Mouse (Mus musculus) mature B cell (primary cell): ENCODE data around the gene Trir.

Source experiments
- in situ Hi-C: fragments of 300-500 bp; cut with MboI; formaldehyde crosslinking; loops from 2 replicates; pipeline ENCODE4 v1.14.3; 2019

The Trir gene

DNA sequence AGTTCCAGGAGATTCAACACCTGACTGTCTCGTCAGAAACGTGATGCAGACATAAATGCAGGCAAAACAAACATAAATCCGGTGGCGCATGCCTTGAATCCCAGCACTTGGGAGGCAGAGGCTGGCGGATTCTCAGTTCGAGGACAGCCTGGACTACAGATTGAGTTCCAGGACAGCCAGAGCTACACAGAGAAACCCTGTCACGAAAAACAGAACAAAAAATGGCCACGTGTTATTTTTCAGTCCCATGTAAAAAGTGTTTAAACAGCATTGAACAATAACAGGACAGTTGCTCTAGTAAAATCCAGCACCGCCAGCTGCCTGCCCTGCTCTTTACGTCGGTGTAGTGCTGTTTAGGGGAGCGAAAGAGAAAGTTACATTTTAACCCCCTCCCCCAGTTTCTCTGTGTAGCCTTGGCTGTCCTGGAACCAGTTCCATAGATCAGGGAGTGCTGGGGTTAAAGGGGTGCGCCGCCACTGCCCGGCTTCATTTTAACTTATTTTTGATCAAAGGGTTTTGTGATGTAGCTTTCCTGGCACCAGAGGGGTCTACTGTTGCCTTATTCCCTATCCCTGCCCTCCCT is 9.2 kb downstream of the Trir start:
- in situ Hi-C loops = no loop called here

DNA sequence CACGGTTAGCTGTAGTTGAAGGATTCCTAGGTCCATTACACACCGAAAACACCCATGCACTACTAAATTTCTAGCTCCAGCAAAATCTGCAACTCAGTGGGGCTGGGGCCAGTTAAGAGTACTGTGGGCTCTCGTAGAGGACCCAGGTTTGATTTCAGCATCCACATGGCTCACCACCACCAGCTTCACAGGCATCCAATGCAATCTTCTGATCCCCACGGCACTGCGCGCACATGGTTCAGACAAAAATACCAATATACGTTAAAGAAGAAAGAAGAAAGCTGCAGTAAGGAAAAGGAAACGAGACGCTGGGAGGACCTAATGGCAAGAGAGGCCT is 9.7 kb downstream of the Trir start:
- in situ Hi-C loops = no loop called here

DNA sequence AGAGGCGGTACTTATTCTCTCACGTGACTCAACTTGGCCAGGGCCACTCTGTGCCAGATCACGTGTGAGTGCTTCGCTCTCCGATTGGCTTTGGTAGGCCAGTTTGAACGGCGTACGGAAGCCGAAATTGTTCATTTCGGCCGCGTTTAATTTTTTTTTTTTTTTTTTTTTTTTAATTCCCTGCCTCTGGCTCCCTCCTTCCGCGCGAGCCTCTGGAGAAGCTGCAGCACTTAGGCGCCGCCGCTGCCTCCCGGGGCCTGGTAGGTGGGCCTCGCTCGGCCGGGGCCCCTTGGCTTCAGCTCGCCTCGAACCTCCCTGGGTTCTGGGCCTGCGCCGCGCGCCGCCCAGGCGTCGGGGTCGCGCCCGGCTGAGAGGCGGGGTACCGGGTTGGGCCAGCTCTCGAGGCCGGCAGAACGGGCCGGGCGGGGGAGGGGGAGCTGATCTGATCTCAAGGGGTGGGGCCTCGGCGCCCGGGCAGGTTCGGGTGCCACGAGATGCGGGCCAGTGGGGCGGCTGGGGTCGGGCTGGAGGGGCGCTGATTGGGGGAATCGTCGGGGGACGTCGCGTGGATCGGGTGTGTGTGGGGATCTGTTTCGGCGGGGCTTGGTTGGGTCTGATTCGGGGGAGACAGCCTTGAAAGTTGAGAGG is 10.2 kb downstream of the Trir start, which contains the start of gene Tnpo2:
TSS of gene Tnpo2 (plus strand) at position 198 of the 648 bp plus-strand sequence.
- in situ Hi-C loops = no loop called here

- in situ Hi-C loops = no loop called here
Measured at GRCm38 (mm10) chr8:85037366-85037680, 10.7 kb downstream of the Trir start.

GRCm38 (mm10) chr8:85037681-85038531 is 11.3 kb downstream of the Trir start:
- in situ Hi-C loops = no loop called here

DNA sequence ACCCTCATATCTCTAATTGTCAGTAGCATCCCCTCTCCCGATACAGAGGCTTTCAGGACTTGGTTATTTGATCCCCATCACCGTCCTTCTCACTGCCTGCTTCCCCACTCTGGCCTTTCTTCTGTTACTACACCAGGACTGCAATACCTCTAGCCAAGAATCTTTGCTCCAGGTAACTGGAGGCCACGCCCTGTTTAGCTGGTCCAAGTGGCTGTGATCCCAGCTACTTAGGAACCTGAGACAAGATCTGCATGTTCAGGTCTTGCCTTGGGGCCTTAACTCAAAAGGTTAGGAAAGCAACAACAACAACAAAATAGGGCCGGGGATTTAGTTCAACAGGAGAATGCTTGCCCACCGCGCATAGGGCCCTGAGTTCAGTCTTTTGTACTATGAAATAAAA is 17.0 kb downstream of the Trir start:
- in situ Hi-C loops = no loop called here

DNA sequence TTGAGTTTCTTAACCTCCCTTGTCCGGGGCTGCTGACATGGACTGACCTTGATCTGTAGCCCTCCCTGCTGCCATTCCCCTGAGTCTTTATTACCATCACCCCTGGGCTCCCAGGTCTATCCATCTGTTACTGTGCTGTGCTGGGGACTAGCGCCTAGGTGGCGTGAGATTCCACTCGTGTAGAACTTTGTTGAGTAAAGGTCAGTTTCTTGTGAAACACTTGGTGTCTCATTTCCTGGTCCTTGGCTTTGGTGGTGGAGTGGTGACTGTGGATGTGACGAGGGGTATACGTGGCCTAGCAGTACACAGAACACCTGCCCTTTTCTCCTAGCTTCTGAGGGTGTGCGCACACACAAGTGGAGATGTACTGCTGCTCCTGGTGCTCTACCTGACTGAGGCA is 30.7 kb downstream of the Trir start:
- in situ Hi-C loops = no loop called here

- in situ Hi-C loops = no loop called here
Measured at GRCm38 (mm10) chr8:85059879-85060616, 33.4 kb downstream of the Trir start, which contains the start of gene Fbxw9. Gene Fbxw9, plus strand, starts transcription at chr8:85060055.

DNA sequence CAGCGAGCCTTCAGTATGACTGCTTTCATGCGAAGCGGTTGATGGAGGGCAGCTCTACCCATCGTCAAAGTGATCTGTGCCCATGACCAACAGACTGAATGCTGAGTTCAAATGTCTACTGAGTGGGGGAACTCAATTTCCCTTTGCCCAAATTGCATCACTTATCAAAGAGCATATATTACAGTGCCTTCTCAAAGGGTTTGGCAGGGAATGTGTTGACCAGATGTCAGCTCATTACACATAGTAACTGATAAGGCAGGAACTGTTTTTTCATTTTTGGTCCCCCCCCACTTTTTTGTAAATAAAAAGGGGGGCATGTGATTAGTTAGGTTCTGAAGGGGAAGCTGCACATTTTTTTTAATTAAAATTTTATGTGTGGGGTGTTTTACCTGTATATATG is 36.0 kb downstream of the Trir start:
- in situ Hi-C loops = no loop called here

- in situ Hi-C loops = no loop called here
Measured at GRCm38 (mm10) chr8:85065213-85065612, 38.6 kb downstream of the Trir start.

GRCm38 (mm10) chr8:85067155-85067554 is 40.5 kb downstream of the Trir start:
- in situ Hi-C loops = no loop called here

- in situ Hi-C loops = no loop called here
Measured at GRCm38 (mm10) chr8:85067982-85068381, 41.4 kb downstream of the Trir start, which contains the start of gene Gm5741. Gene Gm5741, minus strand, starts transcription at chr8:85067982.

DNA sequence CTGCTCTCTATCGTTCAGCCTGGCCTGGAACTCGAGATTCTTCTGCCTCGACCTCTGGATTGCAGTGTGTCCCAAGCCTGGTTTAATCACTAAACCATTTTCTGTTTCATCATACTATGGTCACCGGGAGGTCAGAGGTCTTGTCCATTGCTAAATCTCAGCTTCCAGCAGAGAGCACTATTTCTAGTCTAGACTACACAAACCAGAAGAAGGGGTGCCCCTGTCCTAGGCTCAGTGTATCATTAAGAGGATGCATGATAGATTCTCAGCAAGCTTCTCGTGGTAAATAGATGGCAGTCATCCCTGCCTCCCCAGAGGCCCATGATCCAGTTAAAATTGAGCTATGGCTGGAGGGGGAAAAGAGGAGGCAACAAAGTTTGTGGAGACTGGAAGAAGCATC is 44.4 kb downstream of the Trir start:
- in situ Hi-C loops = no loop called here

DNA sequence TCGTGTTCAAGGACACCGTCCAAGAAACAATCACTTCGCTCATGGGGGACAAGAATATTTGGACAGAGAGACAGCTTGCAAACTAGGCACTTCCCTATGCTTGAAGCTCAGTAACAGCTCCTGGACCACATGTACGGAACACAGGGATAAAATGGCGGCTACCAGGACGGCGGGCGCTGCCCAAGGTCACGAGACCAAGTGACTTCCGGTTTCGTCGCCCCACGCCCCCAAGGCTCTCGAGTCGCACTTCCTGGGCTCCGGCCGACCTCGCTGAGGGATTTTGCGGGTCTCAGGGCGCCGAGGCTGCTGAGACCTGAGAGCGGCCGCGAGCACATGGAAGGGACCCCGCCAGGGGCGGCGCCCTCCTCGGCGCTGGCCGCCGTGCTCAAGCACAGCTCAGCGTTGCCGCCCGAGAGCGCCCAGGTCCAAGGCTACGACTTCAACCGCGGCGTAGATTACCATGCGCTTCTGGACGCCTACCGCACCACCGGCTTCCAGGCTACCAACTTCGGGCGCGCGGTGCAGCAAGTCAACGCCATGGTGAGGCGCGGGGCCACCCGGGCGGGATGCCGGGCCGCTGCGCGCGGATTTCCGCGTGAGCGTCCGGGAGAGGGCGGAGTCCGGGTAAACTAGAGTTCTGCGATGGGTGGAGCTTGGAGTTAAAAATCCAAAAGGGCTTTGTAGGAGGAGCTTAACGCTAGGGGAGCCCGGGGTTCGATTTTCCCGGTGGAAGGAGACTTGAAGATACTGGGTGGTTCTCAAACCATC is 45.1 kb downstream of the Trir start, which contains the start of gene Dhps:
TSS of gene Dhps (plus strand) at position 244 of the 768 bp plus-strand sequence.
- in situ Hi-C loops = no loop called here

DNA sequence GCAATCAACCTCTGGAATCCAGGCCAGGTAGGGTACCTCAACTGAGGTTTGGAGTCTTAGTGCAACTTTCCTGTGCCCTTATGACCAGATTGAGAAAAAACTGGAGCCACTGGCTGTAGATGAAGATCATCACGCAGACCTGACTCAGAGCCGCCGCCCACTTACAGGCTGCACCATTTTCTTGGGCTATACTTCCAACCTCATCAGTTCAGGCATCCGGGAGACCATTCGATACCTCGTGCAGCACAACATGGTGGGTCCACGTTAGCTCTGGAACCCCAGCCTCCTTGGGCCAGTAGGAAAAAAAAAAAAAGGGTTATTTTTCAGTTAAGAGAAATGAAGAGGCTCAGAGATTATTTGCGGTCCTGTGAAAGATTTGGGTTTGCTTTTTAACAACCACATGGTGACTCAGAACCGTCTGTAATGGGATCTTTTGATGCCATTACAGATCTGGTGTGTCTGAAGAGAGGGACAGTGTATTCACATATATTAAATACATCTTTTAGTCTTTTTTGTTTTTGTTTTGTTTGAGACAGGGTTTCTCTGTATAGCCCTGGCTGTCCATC is 45.8 kb downstream of the Trir start:
- in situ Hi-C loops = no loop called here

DNA sequence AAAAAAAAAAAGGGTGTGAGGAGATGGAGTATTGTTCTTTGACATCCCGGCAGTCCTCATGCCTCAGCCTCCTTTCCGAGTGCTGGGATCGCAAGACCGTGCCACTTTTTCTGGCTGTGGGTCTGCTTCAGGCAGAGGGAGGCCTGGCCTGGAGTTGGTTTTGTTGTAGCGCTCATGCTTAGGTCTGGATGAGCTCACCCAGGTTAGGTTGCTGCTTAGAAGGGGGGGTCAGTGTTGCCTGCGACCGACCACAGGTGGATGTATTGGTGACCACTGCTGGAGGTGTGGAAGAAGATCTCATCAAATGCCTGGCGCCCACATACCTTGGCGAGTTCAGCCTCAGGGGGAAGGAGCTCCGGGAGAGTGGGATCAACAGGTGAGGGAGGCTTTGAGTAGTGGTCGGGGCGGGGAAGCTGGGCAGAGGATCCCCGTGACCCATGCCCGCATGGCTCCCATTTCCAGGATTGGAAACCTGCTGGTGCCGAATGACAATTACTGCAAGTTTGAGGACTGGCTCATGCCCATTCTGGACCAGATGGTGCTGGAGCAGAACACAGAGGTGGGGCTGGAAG is 46.5 kb downstream of the Trir start:
- in situ Hi-C loops = no loop called here

DNA sequence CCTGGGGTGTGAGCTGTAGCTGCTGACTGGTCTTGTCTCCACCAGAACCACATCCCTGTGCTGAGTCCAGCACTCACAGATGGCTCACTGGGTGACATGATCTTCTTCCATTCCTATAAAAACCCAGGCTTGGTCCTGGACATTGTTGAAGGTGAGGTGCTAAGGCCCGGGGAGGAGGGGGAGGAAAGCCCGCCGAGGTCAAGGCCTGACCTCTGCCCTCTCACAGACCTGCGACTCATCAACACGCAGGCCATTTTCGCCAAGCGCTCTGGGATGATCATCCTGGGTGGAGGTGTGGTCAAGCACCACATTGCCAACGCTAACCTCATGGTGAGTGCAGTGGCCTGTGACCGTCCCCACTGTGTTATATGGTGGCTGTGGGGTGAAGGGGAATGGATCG is 47.5 kb downstream of the Trir start:
- in situ Hi-C loops = no loop called here

- in situ Hi-C loops = loop anchor here (25.0 kb wide), 1 partner anchor 213 kb away; the partner anchor contains the start of genes Orc6 and Vps35
Measured at GRCm38 (mm10) chr8:85074617-85075016, 48.0 kb downstream of the Trir start.

GRCm38 (mm10) chr8:85076001-85076400 is 49.4 kb downstream of the Trir start:
- in situ Hi-C loops = loop anchor here (25.0 kb wide), 1 partner anchor 211 kb away; the partner anchor contains the start of genes Orc6 and Vps35

- in situ Hi-C loops = loop anchor here (25.0 kb wide), 1 partner anchor 210 kb away; the partner anchor contains the start of genes Orc6 and Vps35
Measured at GRCm38 (mm10) chr8:85076993-85077392, 50.4 kb downstream of the Trir start.
